In the genomic region with DNA sequence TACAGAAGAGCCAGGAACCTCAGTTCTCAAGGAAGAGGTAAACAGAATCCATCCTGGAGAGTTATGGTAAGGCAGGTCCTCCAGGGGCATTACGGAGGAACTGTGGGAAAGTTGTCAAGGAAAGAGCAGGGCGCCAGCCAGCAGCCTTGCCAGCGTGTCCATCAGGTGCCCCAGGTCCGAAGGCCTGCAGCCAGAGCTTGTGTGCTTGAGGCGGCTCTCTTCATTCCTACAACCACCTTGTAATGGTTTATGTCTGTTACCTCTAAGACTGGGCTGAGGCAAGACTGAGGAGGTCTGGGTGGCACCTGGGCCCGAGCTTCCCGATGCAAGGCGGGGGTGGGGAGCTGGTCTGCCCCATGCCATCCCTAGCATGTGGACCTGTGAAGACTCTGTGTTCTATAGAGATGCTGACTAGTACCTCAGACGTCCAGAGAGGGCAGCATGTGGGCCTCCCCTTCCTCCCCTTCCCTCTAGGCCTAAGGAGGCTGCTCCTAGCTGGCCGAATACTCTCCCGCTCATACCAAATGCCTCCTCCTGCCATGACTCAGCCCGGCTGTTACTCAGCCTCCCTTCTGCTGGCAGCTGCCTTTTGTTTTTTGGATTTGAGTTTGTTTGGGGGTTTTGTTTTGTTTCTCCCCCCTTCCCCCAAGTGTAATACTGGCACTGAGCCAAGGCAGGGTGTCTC, we compare ENCODE assay signal across 9 mouse cellular contexts. TPM values are rescaled to one million over a fixed set of nuclear protein-coding genes. Genes with fewer than 3 reads are reported as not detected.
DNase-seq lines count a peak whose midpoint lies in the region; ATAC-seq and TF ChIP-seq lines count a peak whose summit lies in the region.
"Had no signal": no experiment of that assay in that cellular context is flagged by ENCODE, and none has a peak within 500 bp of the region (broad histone marks: within the 10 kb centered on the region; RNA-seq: fewer than 3 reads in every experiment).

No protein-coding gene starts in this region.

- peak; percentile 55 to 56 for DNase-seq in layer of hippocampus, adult 2 months (ENCODE audit: low spot score in 2 of 2)
- DNase-seq in layer of hippocampus, adult 9-10 months (ENCODE audit: low spot score): no peak
- peak; percentile 78 for DNase-seq in MN1 (ENCODE audit: low spot score)
- peak; percentile 91 for DNase-seq in brain, adult 2 months (ENCODE audit: low read depth, low spot score)
- no peak for DNase-seq in thymus, postnatal 14 days
- no peak for DNase-seq in gastrocnemius, adult 18-20 months (ENCODE audit: low spot score)
- DNase-seq in testis, postnatal 14 days (ENCODE audit: low spot score): no peak

- peaks cover 30% of the 10 kb centered on the region for H3K27me3 ChIP-seq in intestine, embryonic 15.5 days (replicated peaks)
- H3K27me3 ChIP-seq: hindbrain, embryonic 15.5 days had no signal

- H3K36me3 ChIP-seq in intestine, embryonic 15.5 days: no peaks in the 10 kb centered on the region
- H3K36me3 ChIP-seq: hindbrain, embryonic 15.5 days had no signal

- no peak overlapping the region for H3K9ac ChIP-seq in intestine, embryonic 15.5 days
- H3K9ac ChIP-seq: hindbrain, embryonic 15.5 days had no signal

- peaks cover 9% of the 10 kb centered on the region; the same call in 1 of the 2 replicates for H3K4me1 ChIP-seq in intestine, embryonic 15.5 days (replicated peaks)

- TF ChIP-seq CTCF in layer of hippocampus, adult 2 months (conservative IDR thresholded peaks at IDR 0.05): peak; percentile 38

- no peaks in the 10 kb centered on the region for H3K9me3 ChIP-seq in intestine, embryonic 15.5 days
- H3K9me3 ChIP-seq: hindbrain, embryonic 15.5 days had no signal

- 72% methylated on average over 12 of the region's 12 CpGs for WGBS in intestine, embryonic 15.5 days

- H3K27ac ChIP-seq in layer of hippocampus, adult 2 months: peak overlapping the region; percentile 96
- H3K27ac ChIP-seq in intestine, embryonic 15.5 days: no peak overlapping the region
- H3K27ac ChIP-seq: hindbrain, embryonic 15.5 days had no signal

- 0 out of 2 replicates have a peak, but pooled peaks have one; percentile 42 for ATAC-seq in intestine, embryonic 15.5 days

- H3K4me3 ChIP-seq in layer of hippocampus, adult 2 months: no peak overlapping the region
- no peak overlapping the region for H3K4me3 ChIP-seq in intestine, embryonic 15.5 days (replicated peaks)
- H3K4me3 ChIP-seq: hindbrain, embryonic 15.5 days had no signal

- H3K4me2 ChIP-seq in intestine, embryonic 15.5 days (replicated peaks): no peak overlapping the region
- H3K4me2 ChIP-seq: hindbrain, embryonic 15.5 days had no signal

RNA-seq across cellular contexts. Expression of a gene that starts 25.7 kb away (rescaled TPM):
- total RNA-seq in layer of hippocampus, adult 2 months (2021): 10 to 100 TPM; 35.8 to 35.9 TPM
- polyA plus RNA-seq in intestine, embryonic 15.5 days (2015; fragmentation: Nextera tagmentation; extraction: Ambion mirVana): 15.5 and 15.6 TPM in 2 replicates
- 1 to 10 TPM; 4.4 to 5.7 TPM for total RNA-seq in gastrocnemius, adult 18-20 months (2021)

RNA-seq across cellular contexts. Expression of a gene that starts 30.7 kb away (rescaled TPM):
- 100 to 1,000 TPM; 475 to 499 TPM for total RNA-seq in layer of hippocampus, adult 2 months (2021)
- polyA plus RNA-seq in intestine, embryonic 15.5 days (2015; fragmentation: Nextera tagmentation; extraction: Ambion mirVana): 0.90 and 1.1 TPM in 2 replicates
- total RNA-seq in gastrocnemius, adult 18-20 months (2021): under 1 TPM; 0.05 TPM

Comparison
In these comparisons a context has a peak if more than half of its experiments do, and no peak if none do; other contexts are left out.
1. DNase-seq: peak in layer of hippocampus, adult 2 months (2 of 2), MN1 (single experiment) and brain, adult 2 months (single experiment); none in layer of hippocampus, adult 9-10 months (single experiment), thymus, postnatal 14 days (single experiment), gastrocnemius, adult 18-20 months (single experiment) and testis, postnatal 14 days (single experiment).
2. RNA of a gene that starts 25.7 kb away (total RNA-seq): 35.8 to 35.9 TPM in layer of hippocampus, adult 2 months; 4.4 to 5.7 TPM in gastrocnemius, adult 18-20 months; every median in the first group is over 4 times any median in the second.
3. RNA of a gene that starts 30.7 kb away (total RNA-seq): 475 to 499 TPM in layer of hippocampus, adult 2 months; 0.05 TPM in gastrocnemius, adult 18-20 months; every median in the first group is over 100 times any median in the second.